Mouse (Mus musculus) hindbrain, embryonic 12.5 days (tissue): ENCODE measurements at regions not wholly inside any gene's neighbourhood (a gene's known extent, or its start where the extent isn't known, plus 50 kb on each side); places are given as distances from the start of the nearest gene placed in this dataset.

ENCODE experiments used
- ATAC-seq: fragments of 200-750 bp; cut with Nextera tagmentation; 2 replicates; pipeline ENCODE4 v1.8.0; 2017; ENCODE audit warnings: moderate TSS enrichment; ENCODE audit not compliant: low FRiP score
- H3K27ac ChIP-seq: fragments of 300-500 bp; sonication (generic); 2 replicates; pipeline ENCODE4 v1.5.1; 2016; ENCODE audit warnings: mild to moderate bottlenecking
- H3K27me3 ChIP-seq: fragments of 300-500 bp; sonication (generic); 2 replicates; pipeline ENCODE4 v1.6.1; 2016; ENCODE audit warnings: mild to moderate bottlenecking
- H3K36me3 ChIP-seq: fragments of 300-500 bp; sonication (generic); 2 replicates; pipeline ENCODE4 v1.6.1; 2016; ENCODE audit warnings: mild to moderate bottlenecking
- H3K4me1 ChIP-seq: fragments of 300-500 bp; sonication (generic); 2 replicates; pipeline ENCODE4 v1.6.1; 2016
- H3K4me2 ChIP-seq: fragments of 300-500 bp; sonication (generic); replicated peaks from 2 replicates; pipeline ENCODE4 v1.6.1; 2016; ENCODE audit warnings: mild to moderate bottlenecking
- H3K4me3 ChIP-seq: fragments of 300-500 bp; sonication (generic); 2 replicates; pipeline ENCODE4 v1.5.1; 2016; ENCODE audit warnings: mild to moderate bottlenecking
- H3K9ac ChIP-seq: fragments of 300-500 bp; sonication (generic); 2 replicates; pipeline ENCODE4 v1.6.1; 2016; ENCODE audit warnings: mild to moderate bottlenecking, moderate library complexity
- H3K9me3 ChIP-seq: fragments of 300-500 bp; sonication (generic); replicated peaks from 2 replicates; pipeline ENCODE4 v1.6.1; 2016; ENCODE audit warnings: mild to moderate bottlenecking
- WGBS: fragments of 180-500 bp; shearing (Covaris S2); methylation state at CpG from one replicate; pipeline ENCODE4 v1.1.7; 2016; 5-methylcytosine and 5-hydroxymethylcytosine counted together

DNA sequence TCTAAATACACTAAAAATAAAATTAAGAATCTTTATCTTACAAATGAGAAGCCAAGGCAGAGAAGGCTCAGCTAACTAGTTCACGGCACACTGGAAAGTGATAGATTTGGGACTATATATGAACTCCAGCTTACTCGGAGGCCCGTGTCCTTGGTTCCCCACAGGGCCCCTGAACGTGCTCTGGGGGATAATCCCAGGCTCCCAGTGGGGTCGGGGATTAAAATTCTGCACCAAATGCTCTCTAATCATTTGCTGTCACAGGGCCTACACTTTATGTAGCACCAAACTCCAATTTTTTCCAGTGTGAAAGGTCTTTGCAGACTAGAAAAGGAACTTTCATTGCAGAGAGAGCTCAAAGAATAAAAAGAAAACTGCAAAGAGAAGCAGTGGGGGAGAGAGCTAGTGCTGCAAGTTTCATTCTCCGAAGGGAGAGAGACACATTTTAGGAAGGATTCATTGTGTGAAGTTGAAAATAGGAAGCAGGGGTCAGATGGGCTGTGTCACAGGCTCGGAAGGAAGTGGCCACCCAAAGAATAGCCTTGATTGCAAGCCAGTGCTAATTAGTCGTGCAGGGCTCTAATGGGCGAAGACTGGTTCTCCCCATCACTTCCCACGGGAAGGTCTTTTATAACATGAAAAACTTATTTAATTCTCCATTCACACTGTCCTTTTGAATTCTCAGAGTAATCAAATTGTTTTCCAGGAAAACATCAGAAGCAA lies 90.3 kb upstream of the St6galnac5 start:
- Histone ChIP-seq H3K9me3 (no peaks in the 10 kb centered on the region), H3K27ac (no peak overlapping the region), H3K9ac (no peak overlapping the region), H3K36me3 (no peaks in the 10 kb centered on the region), H3K4me3 (no peak overlapping the region), H3K4me1 (0 out of 2 replicates have a peak, but pooled peaks cover 2% of the 10 kb centered on the region), H3K4me2 (no peak overlapping the region), H3K27me3 (no peaks in the 10 kb centered on the region)
- 50% methylated on average over 10 of the region's 10 CpGs for WGBS
- no peak for ATAC-seq

DNA sequence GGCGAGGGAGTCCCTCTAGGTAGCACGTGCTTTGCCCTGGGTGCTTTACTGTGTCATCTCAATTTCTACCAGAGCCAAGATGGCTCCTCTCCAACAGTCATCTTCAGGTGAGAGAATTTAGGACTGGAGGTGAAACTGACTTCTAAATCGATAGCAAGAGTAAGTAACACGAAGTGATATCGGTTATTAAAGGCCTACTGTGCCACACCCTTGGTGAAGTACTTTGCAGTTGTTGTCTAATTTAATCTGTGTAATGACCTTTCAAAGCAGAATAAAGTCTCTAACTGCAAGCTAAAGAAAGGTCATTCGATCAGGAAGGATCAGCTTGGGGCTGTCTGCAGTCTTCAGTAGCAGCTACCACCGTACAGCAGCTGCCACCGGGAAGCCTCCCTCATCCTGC lies 89.5 kb upstream of the St6galnac5 start:
- H3K4me3 ChIP-seq = no peak overlapping the region
- H3K9ac ChIP-seq = no peak overlapping the region
- H3K4me2 ChIP-seq = no peak overlapping the region
- H3K27me3 ChIP-seq = no peaks in the 10 kb centered on the region
- H3K9me3 ChIP-seq = no peaks in the 10 kb centered on the region
- no peak for ATAC-seq
- no peak overlapping the region for H3K27ac ChIP-seq
- no peaks in the 10 kb centered on the region for H3K36me3 ChIP-seq
- 83% methylated on average over 8 of the region's 8 CpGs for WGBS
- no peaks in the 10 kb centered on the region for H3K4me1 ChIP-seq

DNA sequence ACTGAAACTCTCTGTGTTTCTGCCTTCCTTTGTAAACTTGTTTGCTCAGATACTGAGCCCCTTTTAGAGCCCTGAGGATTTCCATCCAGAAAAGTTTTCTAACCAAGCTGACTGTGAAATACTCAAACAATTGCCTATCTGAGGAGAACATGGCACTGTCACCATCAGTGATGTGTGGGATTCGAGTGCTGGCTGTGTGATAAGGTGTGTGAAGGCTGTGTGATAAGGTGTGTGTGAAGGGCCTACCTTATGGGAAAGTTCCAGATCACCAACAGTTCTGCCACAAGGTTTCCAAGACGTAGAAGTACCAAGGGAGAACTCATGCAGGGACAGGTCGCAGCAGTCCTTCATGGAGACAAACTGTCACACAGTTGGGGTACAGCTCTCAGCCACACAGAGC lies 89.1 kb upstream of the St6galnac5 start:
- ATAC-seq = no peak

DNA sequence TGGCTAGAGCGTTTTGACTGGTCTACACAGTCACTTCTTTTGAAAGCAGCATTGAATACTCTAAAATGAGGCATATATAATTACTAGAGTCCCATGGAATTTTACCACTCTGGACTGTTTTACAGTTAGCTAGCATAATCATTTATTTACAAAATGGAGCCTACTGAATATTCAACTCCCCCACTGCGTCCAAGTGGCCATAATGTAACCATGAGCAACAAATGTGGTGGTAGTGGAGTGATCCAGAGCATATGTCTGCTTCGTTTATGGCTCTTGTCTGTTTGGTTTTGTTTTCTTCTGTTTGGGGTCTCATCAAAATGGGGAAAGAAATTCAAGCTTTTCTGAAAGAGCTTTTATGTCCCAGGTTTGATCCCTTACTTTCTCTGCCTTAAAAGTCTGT lies 83.8 kb upstream of the St6galnac5 start:
- Histone ChIP-seq H3K27ac (no peak overlapping the region), H3K4me2 (no peak overlapping the region), H3K36me3 (no peaks in the 10 kb centered on the region), H3K27me3 (no peaks in the 10 kb centered on the region), H3K9ac (no peak overlapping the region), H3K4me1 (no peaks in the 10 kb centered on the region), H3K4me3 (no peak overlapping the region), H3K9me3 (no peaks in the 10 kb centered on the region)
- 84% methylated on average over 3 of the region's 3 CpGs for WGBS
- no peak for ATAC-seq

More for the DNA sequence above, 89.1 kb upstream of the St6galnac5 start:
- no peak overlapping the region for H3K4me2 ChIP-seq
- H3K9me3 ChIP-seq = no peaks in the 10 kb centered on the region
- no peaks in the 10 kb centered on the region for H3K36me3 ChIP-seq
- H3K9ac ChIP-seq = no peak overlapping the region
- WGBS = 80% methylated on average over 3 of the region's 3 CpGs
- no peak overlapping the region for H3K4me3 ChIP-seq
- no peak overlapping the region for H3K27ac ChIP-seq
- no peaks in the 10 kb centered on the region for H3K4me1 ChIP-seq
- H3K27me3 ChIP-seq = no peaks in the 10 kb centered on the region

DNA sequence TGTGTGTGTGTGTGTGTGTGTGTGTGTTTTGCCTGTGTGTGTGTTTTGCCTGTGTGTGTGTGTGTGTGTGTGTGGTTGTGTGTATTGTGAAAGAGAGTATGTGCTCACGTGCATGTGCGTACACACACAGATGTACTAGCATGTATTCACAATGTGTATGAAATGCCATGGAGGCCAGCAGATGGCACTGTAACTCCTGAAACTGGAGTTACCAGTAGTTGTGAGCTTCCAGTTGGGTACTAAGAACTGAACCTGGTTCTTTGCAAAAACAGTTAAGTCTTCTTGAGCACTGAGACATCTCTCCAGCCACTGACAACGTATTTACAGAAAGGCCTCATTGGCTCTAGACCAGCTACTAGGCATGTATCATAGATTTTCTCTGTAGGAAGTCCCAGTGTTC lies 71.1 kb upstream of the St6galnac5 start:
- Histone ChIP-seq H3K9ac (no peak overlapping the region), H3K4me3 (no peak overlapping the region), H3K4me2 (no peak overlapping the region), H3K4me1 (no peaks in the 10 kb centered on the region), H3K27me3 (no peaks in the 10 kb centered on the region), H3K27ac (no peak overlapping the region), H3K36me3 (no peaks in the 10 kb centered on the region), H3K9me3 (no peaks in the 10 kb centered on the region)
- WGBS = 94% methylated on average over 3 of the region's 3 CpGs
- no peak for ATAC-seq

DNA sequence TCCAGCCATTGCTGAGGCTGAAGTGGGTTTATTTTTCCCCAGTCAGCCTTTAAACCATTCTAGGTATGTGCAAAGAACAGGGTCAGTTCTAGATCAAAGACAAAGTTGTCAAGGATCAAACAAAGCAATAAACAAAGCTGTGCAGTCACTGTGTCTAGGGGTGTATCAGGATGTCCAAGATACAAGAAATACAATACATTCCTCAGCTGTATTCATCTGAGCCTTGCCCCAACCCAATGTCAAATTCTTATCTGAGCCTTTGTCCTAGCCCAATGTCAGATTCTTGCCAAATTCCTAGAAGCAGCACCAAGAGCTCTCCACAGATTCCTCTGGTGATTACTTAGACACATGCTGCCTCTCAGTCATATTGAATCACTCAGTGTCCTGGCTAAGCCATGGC lies 69.5 kb upstream of the St6galnac5 start:
- Histone ChIP-seq H3K27ac (no peak overlapping the region), H3K4me3 (no peak overlapping the region), H3K4me1 (no peaks in the 10 kb centered on the region), H3K36me3 (no peaks in the 10 kb centered on the region), H3K9me3 (peaks cover 4% of the 10 kb centered on the region; the same call in 1 of the 2 replicates), H3K4me2 (no peak overlapping the region), H3K27me3 (no peaks in the 10 kb centered on the region), H3K9ac (no peak overlapping the region)
- no peak for ATAC-seq

DNA sequence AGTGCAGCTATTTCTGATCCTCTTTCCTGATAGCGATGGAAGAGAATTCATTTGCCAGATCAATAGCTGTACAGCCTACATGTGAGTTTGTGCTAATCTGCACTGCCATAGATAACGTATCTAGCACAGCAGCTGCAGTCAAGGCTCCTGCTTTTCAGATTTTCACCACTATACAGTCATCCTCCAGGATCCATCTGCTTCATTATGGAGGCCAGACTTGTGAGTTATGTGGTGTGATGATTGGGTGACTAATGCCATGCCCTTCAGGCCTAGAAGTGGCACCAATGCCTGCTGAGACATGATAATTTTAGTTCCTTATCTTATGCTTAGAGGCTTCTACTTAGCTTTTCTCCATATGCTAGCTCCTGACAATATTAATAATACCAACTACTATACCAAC lies 63.3 kb upstream of the St6galnac5 start:
- H3K9me3 ChIP-seq = peaks cover 4% of the 10 kb centered on the region; the same call in 1 of the 2 replicates
- H3K27me3 ChIP-seq = no peaks in the 10 kb centered on the region
- no peak overlapping the region for H3K9ac ChIP-seq
- H3K27ac ChIP-seq = no peak overlapping the region
- H3K4me3 ChIP-seq = no peak overlapping the region
- H3K4me2 ChIP-seq = no peak overlapping the region
- WGBS = 84% methylated on average over 2 of the region's 2 CpGs
- H3K4me1 ChIP-seq = no peaks in the 10 kb centered on the region
- no peaks in the 10 kb centered on the region for H3K36me3 ChIP-seq
- no peak for ATAC-seq

DNA sequence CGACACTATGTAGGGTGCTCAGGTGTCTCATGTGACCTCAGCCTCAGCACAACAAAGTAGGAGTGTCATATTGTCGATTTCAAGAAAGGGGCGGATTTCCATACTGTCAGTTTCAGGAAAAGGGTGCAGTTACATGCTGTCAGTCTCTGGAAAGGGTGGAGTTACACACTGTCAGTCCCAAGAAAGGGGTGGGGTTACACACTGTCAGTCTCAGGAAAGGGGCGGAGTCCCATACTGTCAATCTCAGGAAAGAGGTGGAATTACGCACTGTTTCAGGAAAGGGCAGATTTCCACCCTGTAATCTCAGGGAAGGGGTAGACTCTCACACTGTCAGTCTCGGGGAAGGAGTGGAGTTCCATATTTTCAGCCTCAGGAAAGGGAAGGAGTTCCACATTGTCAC lies 51.9 kb upstream of the St6galnac5 start:
- Histone ChIP-seq H3K9me3 (no peaks in the 10 kb centered on the region), H3K27me3 (no peaks in the 10 kb centered on the region; the same call in 1 of the 2 replicates), H3K4me3 (no peak overlapping the region), H3K9ac (no peak overlapping the region), H3K4me2 (no peak overlapping the region), H3K4me1 (no peaks in the 10 kb centered on the region), H3K36me3 (no peaks in the 10 kb centered on the region), H3K27ac (no peak overlapping the region)
- ATAC-seq = no peak
- 91% methylated on average over 6 of the region's 6 CpGs for WGBS
